Mouse (Mus musculus) hindbrain, embryonic 14.5 days (tissue): ENCODE measurements around the gene Tln1. TPM values are rescaled to one million over a fixed set of nuclear protein-coding genes. Genes with fewer than 3 reads are reported as not detected.
"Not testable (repeated sequence)": the region's sequence is repeated elsewhere in the genome, so short reads cannot be mapped to it uniquely, and the experiment has no call there.

Experiments
- ATAC-seq: fragments of 200-750 bp; cut with Nextera tagmentation; 2 replicates; pipeline ENCODE4 v1.8.0; 2017; ENCODE audit warnings: moderate number of reproducible peaks, mild to moderate bottlenecking, moderate TSS enrichment, moderate library complexity; ENCODE audit not compliant: low FRiP score
- DNase-seq: peaks from one replicate; pipeline ENCODE4 v3.0.0-alpha.2; 2015; ENCODE audit warnings: low spot score
- H3K27ac ChIP-seq: fragments of 300-500 bp; sonication (generic); 2 replicates; pipeline ENCODE4 v1.5.1; 2014; ENCODE audit warnings: mild to moderate bottlenecking, moderate library complexity
- H3K27me3 ChIP-seq: fragments of 300-500 bp; sonication (generic); 2 replicates; pipeline ENCODE4 v1.6.1; 2014; ENCODE audit warnings: mild to moderate bottlenecking, low read length, mixed read lengths; ENCODE audit not compliant: control insufficient read depth, insufficient read depth
- H3K36me3 ChIP-seq: fragments of 300-500 bp; sonication (generic); replicated peaks from 2 replicates; pipeline ENCODE4 v1.6.1; 2014; ENCODE audit not compliant: control insufficient read depth, insufficient read depth
- H3K4me1 ChIP-seq: fragments of 300-500 bp; sonication (generic); replicated peaks from 2 replicates; pipeline ENCODE4 v1.6.1; 2014; ENCODE audit warnings: antibody characterized with exemption, low read length, mixed read lengths; ENCODE audit not compliant: control insufficient read depth, insufficient read depth
- H3K4me2 ChIP-seq: fragments of 300-500 bp; sonication (generic); replicated peaks from 2 replicates; pipeline ENCODE4 v1.6.1; 2014; ENCODE audit warnings: mild to moderate bottlenecking, moderate library complexity
- H3K4me3 ChIP-seq: fragments of 300-500 bp; sonication (generic); replicated peaks from 2 replicates; pipeline ENCODE4 v1.5.1; 2014; ENCODE audit warnings: mild to moderate bottlenecking, low read length
- H3K9ac ChIP-seq: fragments of 300-500 bp; sonication (generic); 2 replicates; pipeline ENCODE4 v1.6.1; 2014
- H3K9me3 ChIP-seq: fragments of 300-500 bp; sonication (generic); 2 replicates; pipeline ENCODE4 v1.6.1; 2016; ENCODE audit warnings: low read length; ENCODE audit not compliant: control insufficient read depth
- WGBS: fragments of 180-500 bp; shearing (Covaris S2); extraction: QIAGEN DNeasy Blood & Tissue Kit; methylation state at CpG from one replicate; pipeline ENCODE4 v1.1.7; 2014; 5-methylcytosine and 5-hydroxymethylcytosine counted together
- polyA plus RNA-seq: library from polyadenylated mRNA; unstranded; fragments of >200 nt; fragmentation: Nextera tagmentation; extraction: Ambion mirVana; gene quantifications from 2 replicates; pipeline ENCODE4 v1.2.1, GENCODE M21; 2014

Gene Tln1
- polyA plus RNA-seq, 1 experiment from 2014 or later = 62.8 TPM

DNA sequence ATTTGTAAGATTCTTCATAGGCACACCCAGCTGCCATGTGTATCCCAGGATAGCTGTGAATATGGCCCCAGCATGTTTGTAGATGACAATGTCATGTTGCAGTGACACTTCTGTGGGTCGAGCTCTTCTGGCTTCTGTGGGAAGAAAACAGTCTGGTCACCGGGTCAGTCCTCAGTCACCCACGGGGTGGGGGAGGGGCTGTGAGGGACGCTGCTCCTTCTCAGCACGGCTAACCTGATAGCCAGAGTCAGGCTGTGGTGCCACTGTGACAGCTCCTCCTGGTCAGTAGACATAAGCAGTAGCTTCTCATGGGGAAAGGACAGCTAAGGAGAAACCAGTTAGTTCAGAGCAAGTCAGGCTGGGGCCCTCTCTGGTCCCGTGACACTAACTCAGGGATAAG is 65.9 kb downstream of the Tln1 start:
- Histone ChIP-seq H3K36me3 (peaks cover 5% of the 10 kb centered on the region; the same call in 1 of the 2 replicates), H3K4me1 (peaks cover 18% of the 10 kb centered on the region), H3K4me2 (no peak overlapping the region), H3K27me3 (no peaks in the 10 kb centered on the region), H3K27ac (no peak overlapping the region), H3K9ac (no peak overlapping the region), H3K9me3 (no peaks in the 10 kb centered on the region), H3K4me3 (no peak overlapping the region)
- DNase-seq (no peak), ATAC-seq (no peak)
- 72% methylated on average over 6 of the region's 6 CpGs for WGBS

DNA sequence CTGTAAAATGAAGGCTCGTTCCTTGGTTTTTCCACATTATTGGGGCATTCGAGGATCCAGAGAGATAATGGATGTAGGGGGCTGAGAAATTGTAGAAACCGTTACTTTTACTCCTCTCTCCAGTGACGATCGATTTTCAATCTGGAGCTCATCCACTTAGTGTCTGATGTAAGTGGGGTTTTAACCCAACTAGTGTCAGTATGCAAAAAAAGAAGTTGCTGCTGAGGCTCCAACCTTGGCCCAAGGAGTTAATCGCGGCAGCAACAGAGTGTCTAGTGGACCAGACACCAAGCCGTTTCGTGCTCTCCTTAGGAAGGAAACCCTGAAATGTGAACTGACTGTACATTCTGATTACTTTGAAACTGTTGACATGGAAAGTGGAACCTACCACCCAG is 68.6 kb downstream of the Tln1 start:
- Histone ChIP-seq H3K4me1 (peaks cover 18% of the 10 kb centered on the region), H3K9ac (peak overlapping the region; percentile 83), H3K36me3 (peaks cover 5% of the 10 kb centered on the region; the same call in 1 of the 2 replicates), H3K4me3 (peak overlapping the region; percentile 56), H3K27me3 (no peaks in the 10 kb centered on the region), H3K9me3 (peaks cover 4% of the 10 kb centered on the region; the same call in 1 of the 2 replicates), H3K4me2 (peak overlapping the region; percentile 52), H3K27ac (peak overlapping the region; percentile 90)
- ATAC-seq (no peak), DNase-seq (no peak)
- under 1% methylated on average over 9 of the region's 9 CpGs for WGBS

DNA sequence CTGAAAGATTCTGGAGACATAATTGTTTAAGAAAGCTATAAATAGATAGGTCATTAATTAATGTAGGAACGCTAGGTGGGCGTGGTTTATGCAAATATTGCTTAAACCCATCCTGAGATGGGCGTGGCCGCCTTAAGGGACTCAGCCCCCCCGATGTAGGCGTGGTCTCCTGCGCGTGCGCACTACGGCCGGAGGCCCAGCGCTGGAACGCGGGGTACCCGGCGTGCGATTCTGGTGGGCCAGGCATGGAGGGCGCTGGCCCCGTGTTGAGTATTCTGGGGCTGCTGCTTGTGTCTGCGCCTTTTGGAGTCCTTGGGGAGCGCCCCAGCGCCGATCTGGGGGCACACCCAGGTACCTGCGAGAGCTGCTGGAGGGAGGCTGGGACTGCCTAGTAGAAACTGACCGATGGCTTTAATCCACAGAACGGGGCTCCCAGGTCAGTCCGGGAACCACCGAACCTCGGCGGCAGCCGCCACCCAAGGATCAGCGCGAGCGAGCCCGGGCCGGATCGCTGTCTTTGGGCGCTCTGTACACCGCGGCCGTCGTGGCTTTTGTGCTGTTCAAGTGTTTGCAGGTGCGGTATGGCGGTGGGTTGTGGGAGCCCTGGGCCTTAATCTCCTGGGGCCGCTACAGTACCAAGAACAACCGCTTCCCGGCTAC is 69.2 kb downstream of the Tln1 start:
- H3K27ac ChIP-seq = peak overlapping the region; percentile 90
- under 1% methylated on average over 47 of the region's 47 CpGs for WGBS
- peaks cover 4% of the 10 kb centered on the region; the same call in 1 of the 2 replicates for H3K9me3 ChIP-seq
- no peaks in the 10 kb centered on the region for H3K27me3 ChIP-seq
- peak overlapping the region; percentile 56 for H3K4me3 ChIP-seq
- peaks cover 5% of the 10 kb centered on the region; the same call in 1 of the 2 replicates for H3K36me3 ChIP-seq
- H3K9ac ChIP-seq = peak overlapping the region; percentile 83
- peak; percentile 99 for DNase-seq
- peak; percentile 91 for ATAC-seq
- H3K4me1 ChIP-seq = peaks cover 18% of the 10 kb centered on the region
- H3K4me2 ChIP-seq = peak overlapping the region; percentile 52

DNA sequence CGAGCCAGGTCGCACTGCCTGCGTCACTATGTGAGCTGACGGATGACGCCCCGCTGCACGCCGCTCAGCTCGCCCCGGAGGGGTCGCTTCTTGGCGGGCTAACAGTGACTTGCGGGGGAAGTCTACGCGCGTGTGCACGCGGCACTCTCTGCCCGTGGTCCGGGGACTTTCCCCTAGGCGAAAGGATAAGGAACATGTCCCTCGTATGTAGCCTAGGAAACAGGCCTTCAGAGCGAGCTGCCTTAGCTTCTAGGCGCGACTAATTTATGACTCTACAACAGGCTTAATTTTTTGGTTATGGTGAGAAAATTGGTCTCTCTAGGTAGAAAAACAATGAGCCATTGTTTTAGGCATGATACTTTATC is 69.7 kb downstream of the Tln1 start, which contains the start of gene Ccdc107:
TSS of gene Ccdc107 (plus strand) at position 80 of the 365 bp plus-strand sequence.
- Histone ChIP-seq H3K27me3 (no peaks in the 10 kb centered on the region), H3K36me3 (peaks cover 5% of the 10 kb centered on the region; the same call in 1 of the 2 replicates), H3K4me2 (peak within 1 kb of the TSS; percentile 52), H3K4me3 (peak within 1 kb of the TSS; percentile 56), H3K9ac (peak within 1 kb of the TSS; percentile 83), H3K9me3 (peaks cover 4% of the 10 kb centered on the region; the same call in 1 of the 2 replicates), H3K27ac (peak within 1 kb of the TSS; percentile 90), H3K4me1 (peaks cover 18% of the 10 kb centered on the region)
- DNase-seq = peak; percentile 89
- peak; percentile 97 for ATAC-seq
- WGBS = under 1% methylated on average over 25 of the region's 25 CpGs

DNA sequence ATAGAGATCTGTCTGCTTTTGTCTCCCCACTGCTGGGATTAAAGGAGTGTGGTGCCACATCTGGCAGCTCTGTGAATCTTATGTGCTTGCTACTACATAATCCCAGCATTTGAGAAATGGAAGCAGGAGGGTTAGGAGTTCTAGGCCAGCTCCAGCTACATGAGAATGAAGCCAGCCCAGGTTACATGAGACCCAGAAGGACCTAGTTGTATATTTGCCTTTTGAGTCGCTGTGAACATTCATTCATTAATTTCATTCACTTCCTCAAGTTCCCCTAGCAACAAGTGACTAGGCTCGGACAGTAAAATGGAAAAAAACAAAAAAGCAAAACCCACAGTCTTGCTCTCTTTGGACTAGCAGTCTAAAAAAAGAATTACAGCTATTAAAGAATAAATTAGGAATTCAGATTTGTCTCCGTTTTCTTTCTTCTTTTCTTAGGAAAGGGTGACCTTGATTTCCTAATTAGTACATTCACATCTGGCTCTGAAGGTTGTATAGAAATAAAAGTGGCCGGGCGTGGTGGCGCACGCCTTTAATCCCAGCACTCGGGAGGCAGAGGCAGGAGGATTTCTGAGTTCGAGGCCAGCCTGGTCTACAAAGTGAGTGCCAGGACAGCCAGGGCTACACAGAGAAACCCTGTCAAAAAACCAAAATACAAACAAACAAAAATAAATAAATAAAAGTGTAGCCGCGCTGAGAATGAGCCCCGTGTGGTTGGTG is 70.2 kb downstream of the Tln1 start:
- 0 out of 2 replicates have a peak overlapping the region, but pooled peaks have one; percentile 0 for H3K9ac ChIP-seq
- 44% methylated on average over 12 of the region's 12 CpGs for WGBS
- H3K36me3 ChIP-seq = peaks cover 5% of the 10 kb centered on the region; the same call in 1 of the 2 replicates
- H3K4me3 ChIP-seq = peak overlapping the region; percentile 56
- peaks cover 18% of the 10 kb centered on the region for H3K4me1 ChIP-seq
- peak overlapping the region; percentile 90 for H3K27ac ChIP-seq
- DNase-seq (peak; percentile 38), ATAC-seq (no peak)
- no peaks in the 10 kb centered on the region for H3K27me3 ChIP-seq
- peaks cover 4% of the 10 kb centered on the region; the same call in 1 of the 2 replicates for H3K9me3 ChIP-seq
- H3K4me2 ChIP-seq = peak overlapping the region; percentile 52

DNA sequence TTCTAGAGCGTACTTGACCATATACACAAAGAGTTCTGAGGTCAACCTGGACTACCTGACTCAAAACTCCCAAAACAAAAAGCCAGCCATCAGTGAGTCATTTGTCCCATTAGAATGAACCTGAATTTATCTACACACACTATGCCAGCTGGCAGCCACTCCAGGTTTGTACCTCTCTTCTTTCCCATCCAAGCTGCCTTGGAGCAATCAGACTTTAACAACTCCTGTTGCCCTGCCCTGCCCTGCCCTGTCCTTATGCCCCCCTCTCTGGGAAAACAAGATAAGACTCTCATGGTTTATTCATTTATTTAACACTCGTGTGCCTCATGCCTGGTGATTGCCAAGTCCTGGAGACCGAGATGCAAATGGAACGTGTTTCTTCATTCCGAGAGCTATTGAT is 71.7 kb downstream of the Tln1 start:
- no peak for DNase-seq
- 83% methylated on average over 5 of the region's 5 CpGs for WGBS

DNA sequence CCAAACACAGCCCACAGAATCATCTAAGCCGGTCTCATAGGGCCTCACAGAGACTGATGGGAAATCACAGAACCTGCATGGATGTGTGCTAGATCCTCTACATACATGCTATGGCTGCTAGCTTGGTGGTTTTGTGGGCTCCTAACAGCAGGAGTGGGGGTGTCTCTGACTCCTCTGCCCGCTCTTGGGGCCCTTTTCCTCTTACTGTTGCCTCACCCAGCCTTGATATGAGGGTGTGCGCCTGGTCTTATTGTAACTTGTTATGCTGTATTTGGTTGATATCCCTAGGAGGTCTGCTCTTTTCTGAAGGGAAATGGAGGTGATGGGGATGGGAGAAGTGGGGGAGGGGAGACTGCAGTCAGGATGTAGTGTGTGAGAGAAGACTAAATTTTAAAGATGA is 72.9 kb downstream of the Tln1 start:
- no peak for ATAC-seq
- WGBS = 93% methylated on average over 3 of the region's 3 CpGs
- Histone ChIP-seq H3K9me3 (peaks cover 4% of the 10 kb centered on the region; the same call in 1 of the 2 replicates), H3K4me2 (no peak overlapping the region), H3K9ac (no peak overlapping the region), H3K36me3 (no peaks in the 10 kb centered on the region), H3K4me3 (no peak overlapping the region), H3K4me1 (peaks cover 11% of the 10 kb centered on the region), H3K27me3 (no peaks in the 10 kb centered on the region), H3K27ac (no peak overlapping the region)
- DNase-seq = no peak

More for the DNA sequence above, 71.7 kb downstream of the Tln1 start:
- Histone ChIP-seq H3K9me3 (peaks cover 4% of the 10 kb centered on the region; the same call in 1 of the 2 replicates), H3K4me1 (peaks cover 18% of the 10 kb centered on the region), H3K27ac (no peak overlapping the region), H3K27me3 (no peaks in the 10 kb centered on the region), H3K36me3 (peaks cover 5% of the 10 kb centered on the region; the same call in 1 of the 2 replicates), H3K4me2 (no peak overlapping the region), H3K4me3 (no peak overlapping the region), H3K9ac (no peak overlapping the region)
- no peak for ATAC-seq

DNA sequence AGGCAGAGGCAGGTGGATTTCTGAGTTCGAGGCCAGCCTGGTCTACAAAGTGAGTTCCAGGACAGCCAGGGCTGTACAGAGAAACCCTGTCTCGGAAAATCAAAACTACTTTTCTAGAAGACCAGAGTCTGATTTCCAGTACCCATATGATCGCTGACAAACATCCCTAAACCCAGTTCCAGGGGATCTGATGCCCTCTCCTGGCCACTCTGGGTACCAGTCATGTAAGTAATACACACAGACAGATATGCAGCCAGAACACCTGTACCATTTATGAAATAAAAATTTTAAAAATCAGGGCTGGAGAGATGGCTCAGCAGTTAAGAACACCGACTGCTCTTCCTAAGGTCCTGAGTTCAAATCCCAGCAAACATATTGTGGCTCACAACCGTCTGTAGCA is 76.8 kb downstream of the Tln1 start:
- H3K27ac ChIP-seq, H3K4me1 ChIP-seq, H3K27me3 ChIP-seq, H3K4me2 ChIP-seq, H3K9ac ChIP-seq, H3K9me3 ChIP-seq, H3K4me3 ChIP-seq, H3K36me3 ChIP-seq, DNase-seq, ATAC-seq: not testable (repeated sequence)
- WGBS = 85% methylated on average over 5 of the region's 5 CpGs

DNA sequence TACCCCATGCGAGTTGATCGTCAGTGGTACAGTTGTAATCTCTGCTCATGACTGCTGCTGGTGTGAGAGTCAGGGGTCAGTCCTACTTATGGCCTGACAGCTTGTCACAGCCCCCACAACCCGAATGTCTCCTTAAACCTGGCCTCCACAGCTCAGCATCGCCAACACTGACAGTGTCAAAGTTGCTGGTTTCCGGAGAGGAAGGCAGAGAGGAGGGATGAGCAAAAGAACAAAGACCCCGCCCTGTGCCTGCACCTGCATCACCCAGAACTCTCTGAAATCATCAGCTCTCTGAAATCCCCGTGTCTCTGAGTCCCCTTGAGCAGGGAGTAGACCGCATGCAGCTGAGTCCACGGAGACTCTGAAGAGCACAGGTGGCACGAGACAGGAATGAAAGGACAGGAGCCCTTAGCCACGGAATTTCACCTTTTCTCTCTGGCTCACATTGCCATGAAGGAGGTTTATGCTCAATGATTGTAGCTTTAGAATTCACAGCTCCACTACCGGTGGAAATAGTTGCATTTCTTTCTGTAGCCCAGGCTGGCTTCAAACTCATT is 78.9 kb downstream of the Tln1 start, which contains the start of gene Sit1:
TSS of gene Sit1 (minus strand) at position 200 of the 557 bp plus-strand sequence.
- DNase-seq = no peak
- no peaks in the 10 kb centered on the region for H3K4me1 ChIP-seq
- no peaks in the 10 kb centered on the region for H3K36me3 ChIP-seq
- WGBS = 63% methylated on average over 12 of the region's 12 CpGs
- H3K27me3 ChIP-seq = no peaks in the 10 kb centered on the region
- no peak within 1 kb of the TSS for H3K27ac ChIP-seq
- H3K9me3 ChIP-seq = no peaks in the 10 kb centered on the region
- no peak for ATAC-seq
- no peak within 1 kb of the TSS for H3K4me2 ChIP-seq
- no peak within 1 kb of the TSS for H3K4me3 ChIP-seq
- no peak within 1 kb of the TSS for H3K9ac ChIP-seq
